Mouse (Mus musculus) forebrain, embryonic 14.5 days (tissue): ENCODE measurements around the gene Gm26558. TPM values are rescaled to one million over a fixed set of nuclear protein-coding genes. Genes with fewer than 3 reads are reported as not detected.

Source experiments
- ATAC-seq: fragments of 200-750 bp; cut with Nextera tagmentation; 2 replicates; pipeline ENCODE4 v1.8.0; 2017; ENCODE audit warnings: mild to moderate bottlenecking, moderate library complexity
- DNase-seq: peaks from one replicate; pipeline ENCODE4 v3.0.0-alpha.2; 2015; ENCODE audit warnings: low spot score
- H3K27ac ChIP-seq: fragments of 300-500 bp; sonication (generic); 2 replicates; pipeline ENCODE4 v1.5.1; 2014; ENCODE audit warnings: low read depth, mild to moderate bottlenecking, control low read depth, low read length, moderate library complexity
- H3K27me3 ChIP-seq: fragments of 300-500 bp; sonication (generic); replicated peaks from 2 replicates; pipeline ENCODE4 v1.6.1; 2014; ENCODE audit warnings: low read length, control low read depth, mixed read lengths; ENCODE audit not compliant: control insufficient read depth, insufficient read depth
- H3K36me3 ChIP-seq: fragments of 300-500 bp; sonication (generic); 2 replicates; pipeline ENCODE4 v1.6.1; 2014; ENCODE audit warnings: low read length, control low read depth; ENCODE audit not compliant: control insufficient read depth, insufficient read depth
- H3K4me1 ChIP-seq: fragments of 300-500 bp; sonication (generic); 2 replicates; pipeline ENCODE4 v1.6.1; 2014; ENCODE audit warnings: antibody characterized with exemption, low read length, control low read depth; ENCODE audit not compliant: control insufficient read depth, insufficient read depth
- H3K4me2 ChIP-seq: fragments of 300-500 bp; sonication (generic); 2 replicates; pipeline ENCODE4 v1.6.1; 2014; ENCODE audit warnings: mild to moderate bottlenecking, control low read depth, low read length
- H3K4me3 ChIP-seq: fragments of 300-500 bp; sonication (generic); 2 replicates; pipeline ENCODE4 v1.5.1; 2014; ENCODE audit warnings: low read depth, low read length, control low read depth
- H3K9ac ChIP-seq: fragments of 300-500 bp; sonication (generic); 2 replicates; pipeline ENCODE4 v1.6.1; 2014; ENCODE audit warnings: mild to moderate bottlenecking, low read length, control low read depth, moderate library complexity
- H3K9me3 ChIP-seq: fragments of 300-500 bp; sonication (generic); replicated peaks from 2 replicates; pipeline ENCODE4 v1.6.1; 2016; ENCODE audit warnings: low read length, control low read depth, mixed read lengths; ENCODE audit not compliant: control insufficient read depth
- WGBS: fragments of 180-500 bp; shearing (Covaris S2); extraction: QIAGEN DNeasy Blood & Tissue Kit; methylation state at CpG from one replicate; pipeline ENCODE4 v1.1.7; 2014; 5-methylcytosine and 5-hydroxymethylcytosine counted together
- polyA plus RNA-seq: library from polyadenylated mRNA; unstranded; fragments of >200 nt; fragmentation: Nextera tagmentation; extraction: Ambion mirVana; gene quantifications from 2 replicates; pipeline ENCODE4 v1.2.1, GENCODE M21; 2014

Gene Gm26558
- polyA plus RNA-seq, 1 experiment from 2014 or later = 2.6 TPM

GRCm38 (mm10) chr2:70657083-70657482, 4.8 kb downstream of the Gm26558 start:
- Histone ChIP-seq H3K27ac (no peak overlapping the region), H3K4me3 (no peak overlapping the region), H3K36me3 (no peaks in the 10 kb centered on the region), H3K9me3 (no peaks in the 10 kb centered on the region), H3K4me1 (no peaks in the 10 kb centered on the region; the same call in 1 of the 2 replicates), H3K9ac (no peak overlapping the region), H3K27me3 (0 out of 2 replicates have a peak, but pooled peaks cover 5% of the 10 kb centered on the region), H3K4me2 (no peak overlapping the region)
- ATAC-seq = no peak
- WGBS = 71% methylated on average over 7 of the region's 7 CpGs
- peak; percentile 34 for DNase-seq

DNA sequence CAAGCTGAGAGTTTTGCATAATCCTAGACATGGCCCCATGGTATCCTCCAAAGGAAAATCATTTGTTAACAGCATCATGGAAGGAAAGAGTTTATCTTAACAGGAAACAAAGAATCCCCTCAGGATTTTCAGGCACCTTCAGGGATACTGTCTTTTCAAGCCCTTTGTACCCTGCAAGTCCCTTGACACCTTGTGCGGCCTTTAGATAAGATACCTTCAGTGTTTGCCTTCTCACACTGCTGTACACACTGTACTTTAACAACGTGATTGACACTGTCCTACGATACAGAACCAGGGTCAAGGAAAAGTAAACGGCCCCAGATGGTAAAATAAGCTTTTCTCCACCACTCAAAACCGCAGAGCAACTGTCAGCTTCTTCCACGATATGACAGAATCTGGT, 10.1 kb downstream of the Gm26558 start:
- no peak overlapping the region for H3K4me2 ChIP-seq
- WGBS = 74% methylated on average over 6 of the region's 6 CpGs
- H3K9me3 ChIP-seq = no peaks in the 10 kb centered on the region
- H3K27me3 ChIP-seq = no peaks in the 10 kb centered on the region
- DNase-seq (no peak), ATAC-seq (no peak)
- no peak overlapping the region for H3K27ac ChIP-seq
- H3K36me3 ChIP-seq = no peaks in the 10 kb centered on the region
- H3K9ac ChIP-seq = no peak overlapping the region
- H3K4me1 ChIP-seq = no peaks in the 10 kb centered on the region
- H3K4me3 ChIP-seq = no peak overlapping the region

- no peak for ATAC-seq
Observed at GRCm38 (mm10) chr2:70649471-70649870, 12.4 kb downstream of the Gm26558 start.

DNA sequence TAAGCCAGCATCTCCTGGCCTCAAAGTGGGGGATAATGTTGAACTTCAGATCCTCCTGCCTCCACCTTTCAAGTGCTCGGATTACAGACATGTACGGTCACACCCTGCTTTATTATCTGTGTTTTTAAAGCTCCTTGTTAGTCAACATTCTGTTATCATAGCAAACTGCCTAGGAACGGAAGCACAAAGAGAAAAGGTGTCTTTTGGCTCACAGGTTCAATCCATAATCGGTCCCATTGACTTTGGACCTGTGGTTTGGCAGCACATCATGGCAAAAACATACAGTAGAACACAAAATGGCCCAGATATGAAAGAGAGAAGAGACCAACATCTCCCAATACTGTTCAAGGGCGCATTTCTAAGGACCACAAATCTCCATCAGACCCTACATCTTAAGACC, 13.6 kb downstream of the Gm26558 start:
- H3K9ac ChIP-seq = no peak overlapping the region
- no peak for DNase-seq
- no peaks in the 10 kb centered on the region for H3K27me3 ChIP-seq
- 85% methylated on average over 5 of the region's 5 CpGs for WGBS
- no peaks in the 10 kb centered on the region; the same call in 1 of the 2 replicates for H3K4me1 ChIP-seq
- no peaks in the 10 kb centered on the region for H3K36me3 ChIP-seq
- H3K27ac ChIP-seq = no peak overlapping the region
- H3K4me3 ChIP-seq = no peak overlapping the region
- H3K9me3 ChIP-seq = no peaks in the 10 kb centered on the region
- H3K4me2 ChIP-seq = no peak overlapping the region
- ATAC-seq = no peak

More at GRCm38 (mm10) chr2:70649471-70649870, 12.4 kb downstream of the Gm26558 start:
- Histone ChIP-seq H3K9me3 (no peaks in the 10 kb centered on the region), H3K27ac (no peak overlapping the region), H3K4me2 (no peak overlapping the region), H3K27me3 (no peaks in the 10 kb centered on the region), H3K9ac (no peak overlapping the region), H3K4me3 (no peak overlapping the region), H3K36me3 (no peaks in the 10 kb centered on the region), H3K4me1 (no peaks in the 10 kb centered on the region)
- WGBS = 86% methylated on average over 4 of the region's 4 CpGs
- no peak for DNase-seq

DNA sequence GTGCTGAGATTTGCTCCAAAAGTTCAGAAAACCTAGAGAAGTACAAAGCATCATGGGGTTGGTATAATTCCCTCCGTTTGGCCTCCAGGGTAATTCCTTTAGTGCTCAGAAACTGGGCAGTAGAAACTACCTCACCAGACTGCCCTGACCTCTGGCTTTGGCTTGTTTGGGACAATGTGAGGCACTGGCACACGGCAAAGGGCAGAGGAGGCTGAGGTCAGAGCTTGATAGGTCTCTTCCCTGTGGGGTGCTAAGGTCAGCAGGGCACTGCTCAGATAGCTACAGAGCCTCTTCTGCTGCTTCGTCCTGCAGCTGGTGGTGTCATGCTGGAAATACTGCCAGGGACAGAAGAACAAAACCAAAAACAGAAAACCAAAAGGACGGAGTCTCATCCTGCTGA, 14.2 kb downstream of the Gm26558 start:
- Histone ChIP-seq H3K36me3 (no peaks in the 10 kb centered on the region), H3K4me1 (no peaks in the 10 kb centered on the region; the same call in 1 of the 2 replicates), H3K4me3 (no peak overlapping the region), H3K9me3 (no peaks in the 10 kb centered on the region), H3K9ac (no peak overlapping the region), H3K27me3 (no peaks in the 10 kb centered on the region), H3K27ac (no peak overlapping the region), H3K4me2 (no peak overlapping the region)
- DNase-seq (no peak), ATAC-seq (no peak)
- WGBS = 58% methylated on average over 4 of the region's 4 CpGs

DNA sequence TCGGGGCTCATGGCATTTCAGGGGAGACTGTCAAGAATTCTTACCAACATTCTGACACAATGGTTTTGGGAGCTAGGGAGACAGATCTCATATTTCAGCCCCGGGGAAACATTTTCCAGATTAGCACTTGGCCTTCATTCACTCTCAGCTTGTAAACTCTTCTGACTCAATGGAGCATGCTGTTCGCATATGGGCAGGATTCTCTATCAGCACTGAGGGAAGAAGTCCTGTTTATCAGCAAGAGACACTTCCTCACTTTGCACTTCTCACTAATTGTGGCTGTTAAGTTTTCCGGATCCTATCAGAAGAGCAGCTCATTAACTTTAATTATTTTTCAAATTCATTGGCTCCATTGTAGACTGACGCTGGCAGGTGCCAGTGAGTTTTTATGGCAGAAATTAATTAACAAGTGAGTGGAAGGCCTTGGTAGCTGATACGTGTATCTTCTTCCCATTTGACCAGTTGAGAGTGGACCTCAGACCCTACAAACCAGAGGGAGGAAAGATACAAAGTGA, 16.6 kb downstream of the Gm26558 start:
- Histone ChIP-seq H3K9ac (no peak overlapping the region), H3K4me2 (no peak overlapping the region), H3K9me3 (no peaks in the 10 kb centered on the region), H3K4me1 (no peaks in the 10 kb centered on the region; the same call in 1 of the 2 replicates), H3K4me3 (no peak overlapping the region), H3K36me3 (no peaks in the 10 kb centered on the region), H3K27ac (no peak overlapping the region), H3K27me3 (no peaks in the 10 kb centered on the region)
- ATAC-seq (no peak), DNase-seq (no peak)
- 54% methylated on average over 6 of the region's 6 CpGs for WGBS

DNA sequence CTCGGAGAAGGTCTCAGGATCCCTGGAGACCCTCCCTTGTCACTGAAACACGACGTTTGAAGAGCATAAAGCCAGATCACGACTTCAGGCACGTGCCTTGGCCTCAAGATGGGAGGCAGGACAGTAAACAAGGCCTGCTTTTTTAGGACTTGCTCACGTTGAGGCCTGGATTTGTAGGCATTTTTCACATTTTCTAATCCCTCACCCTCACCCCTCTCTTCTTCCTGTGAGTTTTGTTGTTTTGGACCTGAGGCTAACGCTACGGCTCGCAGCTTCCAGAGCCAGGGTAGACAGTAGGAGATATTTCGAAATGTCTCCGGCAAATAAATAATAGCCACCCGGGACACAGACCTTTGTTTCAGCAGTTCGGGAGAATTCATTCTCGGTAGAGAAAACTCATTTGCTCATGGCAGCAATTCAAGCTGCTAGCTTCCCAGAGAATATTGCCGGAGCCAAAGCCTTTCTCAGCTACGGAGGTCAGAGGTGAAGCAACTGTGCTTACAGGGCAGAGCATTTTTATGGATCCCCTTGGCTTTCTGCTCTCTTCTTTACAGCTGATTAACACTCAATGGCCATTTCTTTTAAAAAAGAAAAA, 18.8 kb downstream of the Gm26558 start:
- Histone ChIP-seq H3K9me3 (no peaks in the 10 kb centered on the region), H3K9ac (no peak overlapping the region), H3K4me3 (no peak overlapping the region), H3K4me2 (no peak overlapping the region), H3K36me3 (no peaks in the 10 kb centered on the region), H3K27me3 (no peaks in the 10 kb centered on the region), H3K27ac (no peak overlapping the region), H3K4me1 (no peaks in the 10 kb centered on the region; the same call in 1 of the 2 replicates)
- DNase-seq = peak; percentile 41
- WGBS = 48% methylated on average over 16 of the region's 16 CpGs
- no peak for ATAC-seq

DNA sequence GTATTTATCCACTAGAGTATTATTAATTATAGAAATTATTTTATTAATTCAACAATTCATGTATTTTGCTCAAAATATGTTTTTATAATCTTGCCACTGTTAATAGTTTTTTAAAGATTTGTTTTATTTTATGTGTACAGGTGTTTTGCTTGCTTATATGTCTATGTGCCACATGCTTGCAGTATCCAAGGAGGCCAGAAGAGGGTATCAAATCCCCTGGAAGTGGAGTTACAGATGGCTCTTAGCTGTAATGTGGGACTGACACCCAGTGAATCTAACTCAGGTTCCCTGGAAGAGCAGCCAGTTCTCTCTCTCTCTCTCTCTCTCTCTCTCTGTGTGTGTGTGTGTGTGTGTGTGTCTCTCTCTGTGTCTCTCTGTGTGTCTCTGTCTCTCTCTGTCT, 20.9 kb downstream of the Gm26558 start:
- H3K9me3 ChIP-seq = no peaks in the 10 kb centered on the region
- DNase-seq = no peak
- no peak overlapping the region for H3K9ac ChIP-seq
- no peak overlapping the region for H3K4me2 ChIP-seq
- no peak for ATAC-seq
- no peaks in the 10 kb centered on the region; the same call in 1 of the 2 replicates for H3K4me1 ChIP-seq
- H3K36me3 ChIP-seq = no peaks in the 10 kb centered on the region
- H3K27me3 ChIP-seq = no peaks in the 10 kb centered on the region
- no peak overlapping the region for H3K4me3 ChIP-seq
- no peak overlapping the region for H3K27ac ChIP-seq

DNA sequence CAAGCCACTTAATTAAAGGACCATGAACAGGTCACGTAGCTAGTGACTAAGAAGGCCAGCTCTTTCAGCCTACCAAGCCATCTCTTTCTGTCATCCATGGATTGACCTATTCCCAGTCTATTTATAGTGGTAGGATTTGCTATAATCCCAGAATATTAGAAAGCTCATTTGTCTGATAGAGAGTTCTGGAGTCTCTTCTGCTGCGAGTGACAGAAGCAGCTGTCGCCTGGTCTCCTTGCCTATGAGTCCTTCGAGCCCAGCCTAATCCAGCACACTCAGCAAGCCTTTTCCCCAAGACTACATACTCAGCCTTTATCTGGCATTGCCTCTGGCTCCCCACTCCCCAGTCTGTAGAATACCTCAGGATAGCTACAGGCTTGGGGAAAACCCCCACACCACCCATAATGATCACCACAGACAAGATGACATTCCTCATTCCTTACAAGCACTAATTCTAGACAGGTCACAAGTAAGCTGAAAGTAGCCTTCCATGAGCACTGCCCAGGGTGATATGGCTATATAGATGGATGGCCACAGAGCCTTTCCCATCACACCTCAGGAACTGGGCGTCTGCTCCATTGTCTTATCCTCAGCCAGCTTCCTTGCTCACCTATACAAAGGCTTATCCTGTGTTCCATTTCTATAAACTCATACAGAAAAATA, 27.7 kb downstream of the Gm26558 start:
- Histone ChIP-seq H3K9ac (no peak overlapping the region), H3K27me3 (no peaks in the 10 kb centered on the region), H3K4me1 (peaks cover 10% of the 10 kb centered on the region), H3K4me2 (no peak overlapping the region), H3K4me3 (no peak overlapping the region), H3K36me3 (no peaks in the 10 kb centered on the region), H3K27ac (no peak overlapping the region), H3K9me3 (no peaks in the 10 kb centered on the region)
- DNase-seq = no peak
- 92% methylated on average over 5 of the region's 5 CpGs for WGBS
- ATAC-seq = no peak
